Mouse (Mus musculus): ENCODE measurements at regions not wholly inside any gene's neighbourhood (a gene's known extent, or its start where the extent isn't known, plus 50 kb on each side); places are given as distances from the start of the nearest gene placed in this dataset.

GRCm38 (mm10) chr12:25544253-25544652 is 447.3 kb upstream of the Id2 start:
- H3K9ac ChIP-seq (ENCODE audit: insufficient read depth, low read depth, low read length, poor library complexity, severe bottlenecking) = no peak overlapping the region
- H3K27ac ChIP-seq (ENCODE audit: insufficient read depth, low read depth, low read length, poor library complexity, severe bottlenecking) = no peak overlapping the region
- in situ Hi-C loops (cut with MboI; ENCODE audit: low sequenced_read_pairs in 2 of 2, unreplicated experiment in 2 of 2) = no loop called here
- H3K9me3 ChIP-seq (ENCODE audit: control insufficient read depth, insufficient read depth, low read depth, low read length) = no peaks in the 10 kb centered on the region
- no peak for TF ChIP-seq MAFK (IDR thresholded peaks at IDR 0.05; ENCODE audit: insufficient read depth, low read depth, low read length)
- no peak for TF ChIP-seq ZNF384 (IDR thresholded peaks at IDR 0.05; ENCODE audit: low read depth, low read length)
- TF ChIP-seq ZC3H11A (IDR thresholded peaks at IDR 0.05; ENCODE audit: borderline replicate concordance, low read depth, low read length) = no peak
- TF ChIP-seq HCFC1 (IDR thresholded peaks at IDR 0.05; ENCODE audit: borderline replicate concordance, insufficient read depth, low read length) = no peak
- no peak for TF ChIP-seq CHD2 (IDR thresholded peaks at IDR 0.05; ENCODE audit: low read depth, low read length)
- no peak overlapping the region for H3K4me3 ChIP-seq (ENCODE audit: insufficient read depth in 1 of 2, low read depth in 1 of 2, low read length in 2 of 2, poor library complexity in 1 of 2, severe bottlenecking in 1 of 2)
- H3K4me1 ChIP-seq (ENCODE audit: control insufficient read depth in 2 of 2, insufficient read depth in 2 of 2, low read length in 2 of 2, poor library complexity in 1 of 2) = no peaks in the 10 kb centered on the region
- DNase-seq (ENCODE audit: low read depth, low spot score) = no peak
- H3K36me3 ChIP-seq (ENCODE audit: control insufficient read depth, insufficient read depth, low read length, poor library complexity, severe bottlenecking) = no peaks in the 10 kb centered on the region

DNA sequence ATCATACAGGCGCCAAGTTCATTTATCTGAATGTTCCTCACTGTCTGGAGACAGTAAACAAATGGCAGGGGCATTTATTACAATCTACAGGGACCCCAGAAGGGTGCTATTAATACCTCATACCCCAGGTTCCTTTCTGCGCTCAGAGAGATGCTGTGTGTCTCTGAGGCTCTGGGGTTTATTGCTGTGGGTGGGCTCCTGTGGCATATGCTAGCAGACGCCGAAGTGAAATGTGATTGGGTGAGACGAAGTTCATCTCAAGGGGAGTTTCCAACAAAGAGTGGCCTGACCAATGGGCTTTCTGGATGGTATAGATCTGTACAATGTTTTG is 437.6 kb upstream of the Id2 start:
- in situ Hi-C loops (cut with MboI; ENCODE audit: low sequenced_read_pairs in 2 of 2, unreplicated experiment in 2 of 2) = no loop called here
- no peak overlapping the region for H3K27ac ChIP-seq (ENCODE audit: insufficient read depth, low read depth, low read length, poor library complexity, severe bottlenecking)
- no peak for TF ChIP-seq ZNF384 (IDR thresholded peaks at IDR 0.05; ENCODE audit: low read depth, low read length)
- TF ChIP-seq ZC3H11A (IDR thresholded peaks at IDR 0.05; ENCODE audit: borderline replicate concordance, low read depth, low read length) = no peak
- no peak for TF ChIP-seq CHD2 (IDR thresholded peaks at IDR 0.05; ENCODE audit: low read depth, low read length)
- no peak for TF ChIP-seq HCFC1 (IDR thresholded peaks at IDR 0.05; ENCODE audit: borderline replicate concordance, insufficient read depth, low read length)
- TF ChIP-seq MAFK (IDR thresholded peaks at IDR 0.05; ENCODE audit: insufficient read depth, low read depth, low read length) = no peak
- DNase-seq (ENCODE audit: low read depth, low spot score) = no peak
- no peak overlapping the region for H3K4me3 ChIP-seq (ENCODE audit: insufficient read depth in 1 of 2, low read depth in 1 of 2, low read length in 2 of 2, poor library complexity in 1 of 2, severe bottlenecking in 1 of 2)
- no peak overlapping the region for H3K9ac ChIP-seq (ENCODE audit: insufficient read depth, low read depth, low read length, poor library complexity, severe bottlenecking)
- no peaks in the 10 kb centered on the region for H3K36me3 ChIP-seq (ENCODE audit: control insufficient read depth, insufficient read depth, low read length, poor library complexity, severe bottlenecking)
- no peaks in the 10 kb centered on the region for H3K9me3 ChIP-seq (ENCODE audit: control insufficient read depth, insufficient read depth, low read depth, low read length)
- H3K4me1 ChIP-seq (ENCODE audit: control insufficient read depth in 2 of 2, insufficient read depth in 2 of 2, low read length in 2 of 2, poor library complexity in 1 of 2) = no peaks in the 10 kb centered on the region

- H3K9ac ChIP-seq (ENCODE audit: insufficient read depth, low read depth, low read length, poor library complexity, severe bottlenecking) = no peak overlapping the region
- no peak overlapping the region for H3K4me3 ChIP-seq (ENCODE audit: insufficient read depth in 1 of 2, low read depth in 1 of 2, low read length in 2 of 2, poor library complexity in 1 of 2, severe bottlenecking in 1 of 2)
- no peak for DNase-seq (ENCODE audit: low read depth, low spot score)
- H3K9me3 ChIP-seq (ENCODE audit: control insufficient read depth, insufficient read depth, low read depth, low read length) = no peaks in the 10 kb centered on the region
- no peaks in the 10 kb centered on the region for H3K36me3 ChIP-seq (ENCODE audit: control insufficient read depth, insufficient read depth, low read length, poor library complexity, severe bottlenecking)
- in situ Hi-C loops (cut with MboI; ENCODE audit: low sequenced_read_pairs in 2 of 2, unreplicated experiment in 2 of 2) = no loop called here
- no peaks in the 10 kb centered on the region for H3K4me1 ChIP-seq (ENCODE audit: control insufficient read depth in 2 of 2, insufficient read depth in 2 of 2, low read length in 2 of 2, poor library complexity in 1 of 2)
- no peak for TF ChIP-seq ZC3H11A (IDR thresholded peaks at IDR 0.05; ENCODE audit: borderline replicate concordance, low read depth, low read length)
- H3K27ac ChIP-seq (ENCODE audit: insufficient read depth, low read depth, low read length, poor library complexity, severe bottlenecking) = no peak overlapping the region
Measured at GRCm38 (mm10) chr12:25533709-25534619, 437.0 kb upstream of the Id2 start.

- no peak for DNase-seq (ENCODE audit: low read depth, low spot score)
- no peak overlapping the region for H3K9ac ChIP-seq (ENCODE audit: insufficient read depth, low read depth, low read length, poor library complexity, severe bottlenecking)
- in situ Hi-C loops (cut with MboI; ENCODE audit: low sequenced_read_pairs in 2 of 2, unreplicated experiment in 2 of 2) = no loop called here
- H3K27ac ChIP-seq (ENCODE audit: insufficient read depth, low read depth, low read length, poor library complexity, severe bottlenecking) = no peak overlapping the region
- no peaks in the 10 kb centered on the region for H3K4me1 ChIP-seq (ENCODE audit: control insufficient read depth in 2 of 2, insufficient read depth in 2 of 2, low read length in 2 of 2, poor library complexity in 1 of 2)
- TF ChIP-seq HCFC1 (IDR thresholded peaks at IDR 0.05; ENCODE audit: borderline replicate concordance, insufficient read depth, low read length) = no peak
- TF ChIP-seq MAFK (IDR thresholded peaks at IDR 0.05; ENCODE audit: insufficient read depth, low read depth, low read length) = no peak
- no peak for TF ChIP-seq CHD2 (IDR thresholded peaks at IDR 0.05; ENCODE audit: low read depth, low read length)
- H3K9me3 ChIP-seq (ENCODE audit: control insufficient read depth, insufficient read depth, low read depth, low read length) = no peaks in the 10 kb centered on the region
- H3K4me3 ChIP-seq (ENCODE audit: insufficient read depth in 1 of 2, low read depth in 1 of 2, low read length in 2 of 2, poor library complexity in 1 of 2, severe bottlenecking in 1 of 2) = no peak overlapping the region
- H3K36me3 ChIP-seq (ENCODE audit: control insufficient read depth, insufficient read depth, low read length, poor library complexity, severe bottlenecking) = no peaks in the 10 kb centered on the region
Measured at GRCm38 (mm10) chr12:25530483-25530882, 433.5 kb upstream of the Id2 start.

- no peak overlapping the region for H3K27ac ChIP-seq (ENCODE audit: insufficient read depth, low read depth, low read length, poor library complexity, severe bottlenecking)
- no peaks in the 10 kb centered on the region for H3K36me3 ChIP-seq (ENCODE audit: control insufficient read depth, insufficient read depth, low read length, poor library complexity, severe bottlenecking)
- in situ Hi-C loops (cut with MboI; ENCODE audit: low sequenced_read_pairs in 2 of 2, unreplicated experiment in 2 of 2) = no loop called here
- no peak for DNase-seq (ENCODE audit: low read depth, low spot score)
- H3K9me3 ChIP-seq (ENCODE audit: control insufficient read depth, insufficient read depth, low read depth, low read length) = no peaks in the 10 kb centered on the region
- TF ChIP-seq ZC3H11A (IDR thresholded peaks at IDR 0.05; ENCODE audit: borderline replicate concordance, low read depth, low read length) (no peak), ZNF384 (IDR thresholded peaks at IDR 0.05; ENCODE audit: low read depth, low read length) (no peak), MAFK (IDR thresholded peaks at IDR 0.05; ENCODE audit: insufficient read depth, low read depth, low read length) (no peak), HCFC1 (IDR thresholded peaks at IDR 0.05; ENCODE audit: borderline replicate concordance, insufficient read depth, low read length) (no peak), CHD2 (IDR thresholded peaks at IDR 0.05; ENCODE audit: low read depth, low read length) (no peak)
- no peaks in the 10 kb centered on the region for H3K4me1 ChIP-seq (ENCODE audit: control insufficient read depth in 2 of 2, insufficient read depth in 2 of 2, low read length in 2 of 2, poor library complexity in 1 of 2)
- no peak overlapping the region for H3K4me3 ChIP-seq (ENCODE audit: insufficient read depth in 1 of 2, low read depth in 1 of 2, low read length in 2 of 2, poor library complexity in 1 of 2, severe bottlenecking in 1 of 2)
- no peak overlapping the region for H3K9ac ChIP-seq (ENCODE audit: insufficient read depth, low read depth, low read length, poor library complexity, severe bottlenecking)
Measured at GRCm38 (mm10) chr12:25529537-25529936, 432.6 kb upstream of the Id2 start.
